Mouse (Mus musculus) kidney, embryonic 16.5 days (tissue): ENCODE results near the gene Dscaml1. TPM values are rescaled to one million over a fixed set of nuclear protein-coding genes. Genes with fewer than 3 reads are reported as not detected.

Source experiments
- ATAC-seq: fragments of 200-750 bp; cut with Nextera tagmentation; 2 replicates; pipeline ENCODE4 v1.8.0; 2017; ENCODE audit warnings: moderate TSS enrichment; ENCODE audit not compliant: low FRiP score, low TSS enrichment
- H3K27ac ChIP-seq: fragments of 300-500 bp; sonication (generic); 2 replicates; pipeline ENCODE4 v1.5.1; 2014; ENCODE audit warnings: low read length
- H3K27me3 ChIP-seq: fragments of 300-500 bp; sonication (generic); 2 replicates; pipeline ENCODE4 v1.6.1; 2014; ENCODE audit warnings: low read length, control low read depth, mixed read lengths; ENCODE audit not compliant: insufficient read depth
- H3K36me3 ChIP-seq: fragments of 300-500 bp; sonication (generic); 2 replicates; pipeline ENCODE4 v1.6.1; 2014; ENCODE audit warnings: low read length, control low read depth, mixed read lengths; ENCODE audit not compliant: insufficient read depth
- H3K4me1 ChIP-seq: fragments of 300-500 bp; sonication (generic); 2 replicates; pipeline ENCODE4 v1.6.1; 2014; ENCODE audit warnings: low read length, control low read depth, mixed read lengths; ENCODE audit not compliant: insufficient read depth
- H3K4me2 ChIP-seq: fragments of 300-500 bp; sonication (generic); replicated peaks from 2 replicates; pipeline ENCODE4 v1.6.1; 2014; ENCODE audit warnings: low read depth, low read length
- H3K4me3 ChIP-seq: fragments of 300-500 bp; sonication (generic); 2 replicates; pipeline ENCODE4 v1.5.1; 2014; ENCODE audit warnings: mild to moderate bottlenecking, low read length
- H3K9ac ChIP-seq: fragments of 300-500 bp; sonication (generic); replicated peaks from 2 replicates; pipeline ENCODE4 v1.6.1; 2014; ENCODE audit warnings: low read length
- H3K9me3 ChIP-seq: fragments of 300-500 bp; sonication (generic); 2 replicates; pipeline ENCODE4 v1.6.1; 2016; ENCODE audit warnings: low read length, control low read depth
- WGBS: fragments of 180-500 bp; shearing (Covaris S2); extraction: QIAGEN DNeasy Blood & Tissue Kit; methylation state at CpG from one replicate; pipeline ENCODE4 v1.1.7; 2014; 5-methylcytosine and 5-hydroxymethylcytosine counted together
- polyA plus RNA-seq: library from polyadenylated mRNA; unstranded; fragments of >200 nt; fragmentation: Nextera tagmentation; extraction: Ambion mirVana; gene quantifications from 2 replicates; pipeline ENCODE4 v1.2.1, GENCODE M21; 2015

Dscaml1 gene
- polyA plus RNA-seq, 1 experiment from 2014 or later = 0.37 TPM

GRCm38 (mm10) chr9:45788405-45788804, 362.0 kb downstream of the Dscaml1 start:
- Histone ChIP-seq H3K9ac (no peak overlapping the region), H3K36me3 (peaks cover 17% of the 10 kb centered on the region), H3K27ac (no peak overlapping the region), H3K27me3 (no peaks in the 10 kb centered on the region), H3K4me2 (no peak overlapping the region), H3K4me3 (no peak overlapping the region), H3K4me1 (peaks cover 11% of the 10 kb centered on the region), H3K9me3 (no peaks in the 10 kb centered on the region)
- WGBS = 48% methylated on average over 5 of the region's 5 CpGs
- 0 out of 2 replicates have a peak, but pooled peaks have one; percentile 25 for ATAC-seq

- peaks cover 24% of the 10 kb centered on the region for H3K36me3 ChIP-seq
- H3K4me2 ChIP-seq = no peak overlapping the region
- ATAC-seq = no peak
- H3K9ac ChIP-seq = no peak overlapping the region
- WGBS = 83% methylated on average over 8 of the region's 8 CpGs
- H3K4me3 ChIP-seq = no peak overlapping the region
- peaks cover 8% of the 10 kb centered on the region for H3K4me1 ChIP-seq
- H3K27ac ChIP-seq = no peak overlapping the region
- no peaks in the 10 kb centered on the region for H3K9me3 ChIP-seq
- no peaks in the 10 kb centered on the region for H3K27me3 ChIP-seq
Measured at GRCm38 (mm10) chr9:45791456-45792142, 365.2 kb downstream of the Dscaml1 start.

- Histone ChIP-seq H3K9ac (no peak overlapping the region), H3K4me2 (no peak overlapping the region), H3K36me3 (peaks cover 24% of the 10 kb centered on the region), H3K27ac (no peak overlapping the region), H3K4me1 (peaks cover 8% of the 10 kb centered on the region), H3K27me3 (no peaks in the 10 kb centered on the region), H3K9me3 (no peaks in the 10 kb centered on the region), H3K4me3 (no peak overlapping the region)
- ATAC-seq = no peak
- WGBS = 95% methylated on average over 1 of the region's 1 CpGs
Measured at GRCm38 (mm10) chr9:45792235-45792634, 365.8 kb downstream of the Dscaml1 start.

- 81% methylated on average over 6 of the region's 6 CpGs for WGBS
- H3K4me2 ChIP-seq = no peak overlapping the region
- H3K36me3 ChIP-seq = peaks cover 24% of the 10 kb centered on the region
- H3K9me3 ChIP-seq = no peaks in the 10 kb centered on the region
- no peak overlapping the region for H3K27ac ChIP-seq
- H3K9ac ChIP-seq = no peak overlapping the region
- ATAC-seq = no peak
- peaks cover 6% of the 10 kb centered on the region for H3K4me1 ChIP-seq
- no peaks in the 10 kb centered on the region for H3K27me3 ChIP-seq
- H3K4me3 ChIP-seq = no peak overlapping the region
Measured at GRCm38 (mm10) chr9:45793697-45794096, 367.3 kb downstream of the Dscaml1 start.

- Histone ChIP-seq H3K9me3 (no peaks in the 10 kb centered on the region), H3K9ac (no peak overlapping the region), H3K4me2 (no peak overlapping the region), H3K27me3 (no peaks in the 10 kb centered on the region), H3K27ac (no peak overlapping the region), H3K4me3 (no peak overlapping the region), H3K4me1 (peaks cover 13% of the 10 kb centered on the region), H3K36me3 (peaks cover 17% of the 10 kb centered on the region; the same call in 1 of the 2 replicates)
- 88% methylated on average over 5 of the region's 5 CpGs for WGBS
- ATAC-seq = no peak
Measured at GRCm38 (mm10) chr9:45795722-45796121, 369.3 kb downstream of the Dscaml1 start.

GRCm38 (mm10) chr9:45797271-45797670, 370.8 kb downstream of the Dscaml1 start:
- no peak overlapping the region for H3K27ac ChIP-seq
- H3K4me1 ChIP-seq = peaks cover 13% of the 10 kb centered on the region
- peaks cover 21% of the 10 kb centered on the region for H3K36me3 ChIP-seq
- H3K9me3 ChIP-seq = no peaks in the 10 kb centered on the region
- H3K4me2 ChIP-seq = no peak overlapping the region
- H3K9ac ChIP-seq = no peak overlapping the region
- H3K4me3 ChIP-seq = no peak overlapping the region
- no peak for ATAC-seq
- WGBS = 81% methylated on average over 3 of the region's 3 CpGs
- H3K27me3 ChIP-seq = no peaks in the 10 kb centered on the region

- H3K27me3 ChIP-seq = no peaks in the 10 kb centered on the region
- peaks cover 12% of the 10 kb centered on the region for H3K36me3 ChIP-seq
- no peak overlapping the region for H3K4me3 ChIP-seq
- H3K9ac ChIP-seq = peak overlapping the region; percentile 44
- peak overlapping the region; percentile 41; the same call in 1 of the 2 replicates for H3K4me2 ChIP-seq
- H3K4me1 ChIP-seq = peaks cover 13% of the 10 kb centered on the region
- H3K27ac ChIP-seq = no peak overlapping the region
- 14% methylated on average over 13 of the region's 13 CpGs for WGBS
- peak; percentile 86 for ATAC-seq
- H3K9me3 ChIP-seq = no peaks in the 10 kb centered on the region
Measured at GRCm38 (mm10) chr9:45798467-45799164, 372.2 kb downstream of the Dscaml1 start.

- 60% methylated on average over 8 of the region's 8 CpGs for WGBS
- Histone ChIP-seq H3K9me3 (no peaks in the 10 kb centered on the region), H3K27me3 (no peaks in the 10 kb centered on the region), H3K27ac (no peak overlapping the region), H3K9ac (no peak overlapping the region), H3K36me3 (peaks cover 10% of the 10 kb centered on the region), H3K4me2 (no peak overlapping the region), H3K4me3 (no peak overlapping the region), H3K4me1 (peaks cover 13% of the 10 kb centered on the region)
- no peak for ATAC-seq
Measured at GRCm38 (mm10) chr9:45799402-45799801, 373.0 kb downstream of the Dscaml1 start.
